Mouse (Mus musculus) cerebellum, adult 18-20 months (tissue): ENCODE results near the gene Arl14.
"Not testable (repeated sequence)": the region's sequence is repeated elsewhere in the genome, so short reads cannot be mapped to it uniquely, and the experiment has no call there.

Source experiments
- DNase-seq, 2 experiments: peaks; one replicate each; pipeline ENCODE4 v3.0.0; 2021

Arl14 gene

DNA sequence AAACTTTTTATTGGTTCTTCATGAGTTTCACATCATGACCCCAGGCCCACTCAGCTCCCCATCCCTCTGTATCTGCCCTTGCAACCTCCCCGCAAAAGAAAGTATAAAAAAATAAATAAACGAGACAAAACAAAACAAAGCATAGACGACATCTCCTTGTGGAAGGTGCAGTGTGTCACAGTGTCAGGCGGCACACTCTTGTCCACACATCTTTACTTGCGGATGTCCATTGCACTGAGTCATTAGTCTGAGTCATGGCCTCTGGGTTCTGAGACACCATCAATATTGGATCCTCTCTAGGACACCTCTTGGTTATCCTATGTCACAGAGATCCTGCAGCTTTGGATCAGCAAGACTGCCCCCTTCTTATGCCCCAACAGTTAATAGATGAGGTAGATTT lies 7.7 kb upstream of the Arl14 start:
- no peak for DNase-seq

DNA sequence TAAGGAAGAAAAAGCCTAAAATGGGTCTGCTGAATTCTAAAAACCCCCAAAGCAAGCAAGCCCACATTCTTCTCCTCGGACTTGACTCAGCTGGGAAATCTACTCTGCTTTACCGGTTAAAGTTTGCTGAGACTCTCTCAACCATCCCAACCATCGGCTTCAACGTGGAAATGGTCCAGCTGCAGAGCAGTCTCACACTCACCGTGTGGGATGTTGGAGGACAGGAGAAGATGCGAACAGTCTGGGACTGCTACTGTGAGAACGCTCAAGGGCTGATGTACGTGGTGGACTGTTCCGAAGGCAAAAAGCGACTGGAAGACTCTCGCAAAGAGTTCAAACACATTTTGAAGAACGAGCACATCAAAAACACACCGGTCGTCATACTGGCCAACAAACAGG lies 282 bp downstream of the Arl14 start:
- no peak for DNase-seq

DNA sequence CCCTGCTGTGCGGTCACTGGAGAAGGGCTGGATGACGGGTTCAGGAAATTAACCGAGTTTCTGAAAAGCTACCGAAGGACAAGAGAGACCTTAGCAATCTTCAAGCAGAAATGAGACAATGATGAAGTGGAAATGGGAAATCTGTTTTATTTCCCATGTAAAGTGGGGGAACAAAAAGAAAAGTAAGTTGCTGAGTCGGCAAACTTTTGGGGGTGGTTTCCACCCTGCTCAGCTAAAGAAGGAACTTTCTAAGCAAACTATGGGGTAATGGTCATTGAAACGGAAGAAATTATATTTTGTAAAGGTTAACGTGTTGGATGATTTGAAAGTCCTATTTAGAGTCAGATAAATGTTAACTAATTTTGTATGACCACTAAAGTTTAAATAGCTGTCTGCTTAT lies 768 bp downstream of the Arl14 start:
- DNase-seq, result no peak

DNA sequence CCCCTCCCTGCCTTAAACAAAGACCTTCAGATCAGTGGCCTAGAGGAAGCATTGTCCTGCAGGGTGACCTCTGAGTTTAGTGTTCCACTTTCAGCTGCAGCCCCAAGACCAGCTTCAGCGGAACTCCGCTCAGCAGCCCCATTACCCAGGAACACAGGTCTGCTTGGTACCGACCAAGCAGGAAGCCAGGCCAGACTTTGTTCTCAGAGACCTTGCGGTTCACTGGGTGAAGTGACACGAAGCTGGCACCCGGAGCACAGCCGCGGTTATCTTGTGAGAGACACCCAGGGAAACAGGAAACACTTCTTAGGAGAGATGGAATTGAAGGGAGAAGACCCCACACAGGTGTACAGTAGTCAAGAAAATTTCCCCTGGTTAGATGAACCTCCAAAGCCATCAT lies 1.4 kb downstream of the Arl14 start:
- no peak for DNase-seq

DNA sequence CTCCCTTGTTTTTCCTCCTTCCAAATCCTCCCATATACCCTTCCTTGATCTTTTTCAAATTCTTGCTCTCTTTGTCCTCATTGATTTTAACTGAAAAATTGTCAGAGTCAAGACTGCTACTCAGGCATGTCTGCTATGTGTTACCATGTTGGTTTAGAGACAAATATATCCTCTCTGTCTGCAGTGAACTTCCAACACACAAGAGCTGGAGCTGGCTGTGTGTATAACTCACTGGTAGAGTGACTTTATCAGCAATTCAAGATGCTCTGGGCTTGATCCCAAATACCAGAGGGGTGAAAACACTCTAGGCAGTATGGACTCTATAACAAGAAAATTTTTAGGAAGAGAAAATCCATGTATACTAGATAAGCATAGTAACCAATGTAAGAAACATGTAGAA lies 2.8 kb downstream of the Arl14 start:
- DNase-seq, result no peak

DNA sequence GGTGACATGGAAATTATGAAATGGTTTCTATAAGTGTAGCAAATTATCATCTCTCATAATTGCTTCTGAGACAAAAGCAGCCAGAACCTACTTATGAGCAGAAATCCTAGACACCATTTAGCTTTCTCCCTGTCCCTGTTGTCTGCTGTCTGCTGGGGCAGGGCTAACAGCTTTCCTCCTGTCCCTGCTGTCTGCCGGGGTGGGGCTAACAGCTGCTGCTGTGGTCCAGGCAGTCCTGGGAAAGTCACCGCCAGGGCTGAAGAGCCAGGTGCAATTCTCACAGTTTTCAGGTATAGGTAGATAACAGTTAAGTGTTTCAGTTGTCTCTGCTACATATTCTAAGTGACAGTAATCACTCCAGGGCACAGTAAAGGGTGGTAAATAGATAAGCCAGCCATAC lies 4.3 kb downstream of the Arl14 start:
- DNase-seq, result no peak

DNA sequence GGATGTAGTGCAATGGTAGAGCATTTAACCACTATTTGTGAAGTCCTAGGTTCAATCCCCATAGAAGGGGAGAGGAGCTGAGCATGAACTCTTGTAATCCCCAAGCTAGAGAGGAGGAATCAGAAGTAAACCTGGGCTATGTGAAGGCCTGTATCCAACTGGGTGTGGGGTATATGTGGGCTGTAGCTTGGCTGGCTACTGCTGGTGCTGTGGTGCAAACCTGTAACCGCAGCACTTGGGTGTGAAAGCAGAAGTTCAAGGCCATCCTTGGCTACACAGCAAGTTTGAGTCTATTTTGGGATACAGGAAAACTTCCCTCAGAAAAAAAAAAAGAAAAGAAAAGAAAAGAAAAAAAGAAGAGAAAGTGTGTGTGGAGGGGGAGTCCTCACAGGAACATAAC lies 5.8 kb downstream of the Arl14 start:
- no peak for DNase-seq

DNA sequence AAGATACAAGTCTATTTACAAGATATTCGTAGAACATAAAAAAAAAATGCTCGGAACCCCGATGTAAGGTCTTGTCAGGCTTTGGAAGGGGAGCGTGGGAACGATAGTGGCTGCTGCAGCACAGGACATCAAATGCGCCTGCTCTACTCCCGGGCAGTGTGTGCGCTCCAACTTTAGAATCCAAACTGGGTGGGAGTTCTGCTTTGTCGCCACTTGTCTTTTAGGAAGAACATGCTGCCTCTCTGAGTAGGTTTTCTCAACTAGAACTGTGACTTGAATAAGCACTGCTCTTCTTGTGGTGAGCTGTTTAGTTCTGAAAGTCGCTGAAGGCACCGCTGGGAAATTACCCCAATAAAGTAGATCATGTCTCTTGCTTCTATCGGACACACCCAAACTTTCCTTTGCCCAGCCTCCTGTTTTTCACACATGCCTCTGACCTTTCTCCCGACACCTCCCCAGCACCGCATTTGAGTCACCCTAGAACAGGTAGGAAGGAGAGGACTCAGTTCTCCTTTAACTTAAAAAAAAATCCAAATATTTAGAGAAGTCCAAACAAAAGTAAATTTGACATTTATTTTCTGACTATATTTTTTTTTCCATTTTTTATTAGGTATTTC lies 9.4 kb downstream of the Arl14 start:
- DNase-seq, result no peak

DNA sequence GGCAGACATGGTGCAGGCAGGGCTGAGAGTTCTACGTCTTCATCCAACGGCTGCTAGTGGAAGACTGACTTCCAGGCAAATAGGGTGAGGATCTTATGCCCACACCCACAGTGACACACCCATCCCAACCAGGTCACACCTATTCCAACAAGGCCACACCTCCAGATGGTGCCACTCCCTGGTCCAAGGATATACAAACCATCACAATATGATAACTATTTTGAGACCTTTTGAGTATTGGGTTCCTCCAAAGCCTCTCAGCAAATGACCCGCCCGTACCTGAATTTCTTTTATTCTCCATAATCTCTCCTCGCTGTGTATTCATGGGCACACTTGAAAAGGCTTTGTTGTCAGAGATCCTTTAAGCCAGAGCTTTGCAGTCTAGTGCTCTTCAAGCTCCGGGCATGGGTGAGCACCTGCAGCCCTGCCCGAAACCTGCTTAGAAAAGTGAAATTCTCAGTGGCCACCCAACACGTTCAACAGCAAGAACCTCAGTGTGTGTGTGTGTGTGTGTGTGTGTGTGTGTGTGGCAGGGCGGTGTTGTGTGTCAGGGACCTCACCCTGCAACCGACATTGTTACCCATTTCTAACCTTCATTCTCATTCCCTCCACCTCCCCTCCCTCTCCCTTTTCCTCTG lies 11.5 kb downstream of the Arl14 start:
- not testable (repeated sequence) for DNase-seq

DNA sequence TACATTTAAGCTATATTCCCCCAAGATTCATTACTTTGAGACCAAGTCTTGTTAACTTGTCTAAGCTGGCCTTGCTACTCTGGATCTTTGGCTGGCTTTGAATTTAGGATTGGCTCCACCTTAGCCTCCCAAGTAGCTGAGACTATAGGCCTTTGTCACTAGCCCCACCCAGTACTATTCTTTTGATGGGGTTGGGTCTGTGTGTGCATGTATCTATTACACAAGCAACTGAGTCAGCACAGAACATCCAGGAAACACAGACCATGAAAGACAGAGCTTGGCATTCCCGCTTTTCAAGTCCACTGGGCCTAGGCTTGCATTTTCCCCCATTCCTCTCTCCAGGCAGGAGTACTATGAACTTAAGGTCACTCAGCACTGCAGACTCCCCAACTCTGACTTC lies 12.3 kb downstream of the Arl14 start:
- DNase-seq, result no peak

DNA sequence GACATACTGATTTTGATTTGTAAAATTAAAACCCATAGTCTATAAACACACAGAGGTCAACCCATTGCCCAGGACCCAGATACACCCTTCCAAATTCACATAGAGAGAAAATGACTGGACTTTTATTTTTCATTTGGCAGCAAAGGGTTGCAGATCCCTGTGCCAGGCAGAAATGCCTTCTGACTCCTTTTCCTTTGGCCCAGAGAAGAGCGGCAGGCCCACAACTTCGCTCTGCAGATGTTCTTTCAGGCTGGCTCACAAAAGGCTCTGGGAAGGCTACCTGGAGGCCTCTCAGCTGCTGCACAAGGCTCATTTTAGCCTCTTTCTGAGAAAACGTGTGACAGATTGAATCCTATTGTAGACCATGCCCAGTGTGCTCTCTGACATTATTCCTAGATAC lies 13.6 kb downstream of the Arl14 start:
- no peak for DNase-seq

DNA sequence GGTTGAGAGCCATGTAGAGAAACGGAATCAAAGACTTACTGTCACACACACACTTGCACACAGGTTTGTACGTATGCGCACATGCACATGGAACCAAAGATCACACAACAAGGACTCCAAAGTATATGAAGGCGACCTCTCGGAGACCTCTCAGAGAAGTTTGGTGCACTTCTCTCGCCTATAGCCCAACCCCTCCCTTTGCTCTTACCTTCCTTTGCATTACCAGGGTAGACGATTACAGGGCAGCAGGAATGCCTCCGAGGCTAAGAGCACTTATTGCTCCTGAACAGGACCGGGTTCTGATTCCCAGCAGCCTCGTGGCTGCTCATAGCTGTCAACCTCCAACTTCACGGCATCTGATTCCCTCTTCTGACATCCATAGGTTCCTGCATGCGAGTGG lies 14.3 kb downstream of the Arl14 start:
- DNase-seq, result no peak

DNA sequence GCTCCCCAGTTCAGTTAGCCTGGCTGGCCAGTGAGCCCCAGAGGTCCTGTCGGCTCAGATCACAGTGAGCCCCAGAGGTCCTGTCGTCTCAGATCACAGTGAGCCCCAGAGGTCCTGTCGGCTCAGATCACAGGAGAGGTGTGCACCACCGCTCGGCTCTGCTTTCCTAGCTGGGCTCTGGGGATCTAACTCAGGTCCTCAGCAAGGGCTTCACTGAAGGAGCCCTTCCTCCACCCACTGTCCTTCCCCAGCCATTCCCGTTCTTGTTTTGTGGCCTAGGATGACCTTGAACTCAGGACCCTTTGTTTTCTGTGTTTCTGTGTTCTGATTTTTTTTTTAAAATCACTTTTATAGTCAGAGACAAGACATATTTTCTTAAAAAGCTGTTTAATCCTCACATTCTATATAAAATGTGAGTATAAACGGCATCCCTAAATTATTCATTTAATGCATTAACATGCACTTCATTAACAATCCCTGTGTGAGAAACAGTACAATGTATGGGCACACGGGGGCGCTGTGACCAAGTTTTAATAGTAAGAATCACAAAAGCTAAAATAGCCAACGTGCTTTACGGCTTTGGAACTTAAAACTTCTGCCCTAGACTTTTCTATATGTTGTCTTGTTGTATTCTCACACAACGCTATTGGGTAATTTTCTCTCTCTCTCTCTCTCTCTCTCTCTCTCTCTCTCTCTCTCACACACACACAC lies 16.1 kb downstream of the Arl14 start:
- peak; percentile 59 to 73 for DNase-seq

DNA sequence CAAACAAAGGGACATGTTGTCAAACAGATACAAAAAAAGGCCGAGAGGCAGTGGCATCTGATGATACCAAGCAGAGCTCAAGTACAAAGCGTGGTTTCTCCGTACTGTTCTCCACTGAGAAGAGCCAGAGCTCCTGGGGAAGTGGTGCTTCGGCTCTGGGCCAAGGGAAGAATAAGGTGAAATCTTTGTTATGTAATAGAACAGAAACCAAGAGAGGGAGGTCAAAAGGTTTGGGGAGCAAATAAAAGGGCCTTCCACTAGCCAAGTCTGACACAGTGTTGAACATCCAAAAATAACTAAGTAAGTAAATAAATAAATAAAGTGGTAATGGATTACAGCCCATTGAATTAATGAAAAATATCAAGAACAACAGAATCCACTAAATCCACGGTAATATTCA lies 17.0 kb downstream of the Arl14 start:
- DNase-seq, result no peak

DNA sequence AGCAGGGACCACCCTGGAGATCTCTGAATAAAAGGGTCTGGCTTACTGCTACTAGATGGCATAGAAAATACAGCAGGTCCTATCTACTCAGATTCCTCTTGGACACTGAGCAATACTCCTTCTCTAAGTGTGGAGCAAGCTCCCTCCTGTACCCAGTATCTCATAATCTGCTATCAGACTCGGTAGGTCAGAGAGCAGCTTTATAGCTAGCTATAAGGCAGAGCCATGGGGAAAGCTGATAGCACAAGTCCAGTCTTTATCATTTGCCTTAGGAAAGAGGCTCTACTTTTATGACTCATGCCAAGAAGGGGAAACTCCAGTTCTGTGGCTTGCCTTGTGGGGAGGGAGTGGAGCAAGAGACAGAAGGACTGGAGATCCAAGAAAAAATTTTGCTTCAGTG lies 18.8 kb downstream of the Arl14 start:
- DNase-seq, result no peak

DNA sequence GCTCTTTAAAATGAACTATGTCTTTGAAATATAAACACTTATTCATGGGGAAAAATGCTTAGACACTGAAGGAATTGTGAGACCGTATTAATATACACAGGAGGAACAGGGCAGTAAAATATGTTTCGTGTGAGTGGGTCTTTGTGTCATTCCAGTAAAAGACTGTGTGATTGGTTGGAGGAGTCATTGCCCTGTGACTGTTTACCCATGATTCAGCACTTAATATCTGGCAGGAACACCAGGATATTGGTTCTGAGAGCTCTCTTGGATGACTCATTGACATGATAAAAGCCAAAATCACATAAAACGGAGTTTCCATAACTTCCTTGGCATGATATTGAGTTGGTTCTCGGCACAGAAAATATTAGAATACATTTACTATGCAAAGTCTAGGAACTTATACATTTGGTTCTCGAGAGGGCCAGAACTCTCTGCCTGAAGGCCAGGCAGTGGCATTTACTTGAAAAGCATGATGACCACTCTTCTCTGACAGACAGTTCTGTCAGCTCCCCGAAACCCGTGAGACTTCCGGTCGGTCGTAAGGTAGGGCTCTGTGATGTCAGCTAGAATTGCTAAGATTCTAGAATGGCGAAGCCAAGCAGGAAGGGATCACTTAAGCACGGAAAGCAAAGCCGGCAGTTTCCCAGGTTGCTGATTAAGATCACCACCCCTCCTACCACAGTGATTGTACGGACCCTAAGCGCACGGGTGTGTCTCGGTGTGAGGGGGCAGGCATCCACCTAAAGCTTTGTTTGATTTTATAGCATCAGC lies 31.1 kb downstream of the Arl14 start:
- DNase-seq, result no peak

DNA sequence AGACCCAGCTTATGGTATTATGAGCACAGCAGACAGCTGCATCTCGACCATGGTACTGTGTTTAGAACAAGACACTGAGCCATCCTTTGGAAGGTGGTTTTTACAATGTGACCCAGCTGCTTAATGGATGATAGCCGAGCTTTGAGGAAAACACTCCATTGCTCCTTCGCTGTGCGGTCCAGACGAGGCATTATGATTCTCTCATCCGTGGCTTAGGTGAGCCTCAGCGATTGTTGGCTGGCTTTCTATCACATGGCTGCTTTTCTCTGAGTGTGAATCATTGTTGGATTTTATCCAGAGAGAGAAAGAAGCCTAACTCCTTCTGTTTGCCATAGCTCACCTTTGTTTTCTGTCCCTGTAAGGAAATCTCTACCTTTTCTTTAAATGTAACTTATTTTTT lies 32.5 kb downstream of the Arl14 start:
- DNase-seq, result no peak

DNA sequence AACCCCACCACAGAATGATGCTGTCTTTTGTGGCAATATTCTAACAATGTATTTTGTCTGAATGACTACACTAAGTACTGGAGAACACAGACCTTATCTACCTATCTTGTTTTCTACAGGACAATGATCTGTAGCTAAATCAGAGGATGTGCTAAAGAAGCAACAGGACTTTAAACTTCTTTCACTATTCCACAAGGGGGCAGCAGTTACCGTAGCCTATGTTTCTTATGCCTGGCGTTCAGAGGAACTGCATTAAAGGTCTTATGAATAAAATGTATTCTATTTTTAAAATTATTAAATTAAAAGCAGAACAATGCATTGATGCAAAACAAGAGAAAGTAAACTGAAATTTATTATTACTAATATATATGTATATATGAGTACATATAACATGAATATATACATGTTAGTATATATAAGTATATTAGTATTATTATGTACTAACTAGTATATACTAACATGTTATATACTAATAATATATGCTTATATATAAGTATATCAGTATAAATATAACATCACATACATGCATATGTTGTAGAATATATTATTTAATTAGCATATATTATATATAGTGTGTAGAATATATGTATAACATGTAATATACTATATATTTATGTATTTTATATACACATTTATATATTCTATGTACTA lies 35.0 kb downstream of the Arl14 start:
- peak; percentile 63 to 64 for DNase-seq

DNA sequence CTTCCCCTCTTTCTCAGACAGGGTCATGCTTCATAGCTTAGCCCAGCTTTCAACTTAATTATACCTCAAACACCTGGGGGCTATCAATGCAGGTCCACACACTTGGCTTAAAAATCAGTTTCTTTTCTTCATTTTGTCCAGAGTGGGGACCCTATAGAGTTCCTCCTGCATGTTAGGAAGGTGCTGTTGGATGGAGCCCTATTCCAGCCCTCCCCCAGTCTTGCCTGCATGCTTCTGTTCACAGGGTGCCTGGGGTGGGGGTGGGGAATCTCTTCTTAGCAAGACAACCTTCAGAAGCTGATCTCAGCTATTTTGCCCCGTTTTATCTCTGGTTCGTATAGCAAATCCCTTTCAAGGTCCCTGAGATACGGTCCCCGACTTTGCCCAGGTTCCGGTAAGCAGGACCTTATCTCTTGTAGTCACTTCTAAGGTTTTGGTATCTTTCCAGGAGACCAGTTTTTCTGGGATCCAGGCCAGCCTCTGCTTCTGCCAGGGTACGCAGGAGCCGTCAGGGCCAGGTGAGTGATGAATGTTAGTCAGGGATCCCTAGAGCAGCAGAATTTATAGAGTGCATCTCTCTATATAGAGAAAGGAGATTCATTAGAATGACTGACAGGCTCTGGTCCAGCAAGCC lies 40.9 kb downstream of the Arl14 start:
- no peak for DNase-seq

DNA sequence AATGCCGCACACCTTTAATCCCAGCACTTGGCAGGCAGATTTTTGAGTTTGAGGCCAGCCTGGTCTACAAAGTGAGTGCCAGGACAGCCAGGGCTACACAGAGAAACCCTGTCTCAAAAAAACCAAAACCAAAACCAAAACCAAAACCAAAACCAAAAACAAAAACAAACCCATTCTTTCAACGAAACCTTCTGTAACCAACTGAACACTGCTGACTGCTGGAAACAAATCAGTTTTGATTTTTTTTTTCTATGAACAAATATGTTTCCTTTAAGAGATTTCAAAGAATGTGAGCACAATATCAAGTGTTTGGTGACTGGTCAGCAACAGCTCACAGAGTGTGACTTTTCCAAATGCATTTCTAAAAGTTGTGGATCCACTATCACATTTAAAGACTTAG lies 42.1 kb downstream of the Arl14 start:
- not testable (repeated sequence) for DNase-seq

DNA sequence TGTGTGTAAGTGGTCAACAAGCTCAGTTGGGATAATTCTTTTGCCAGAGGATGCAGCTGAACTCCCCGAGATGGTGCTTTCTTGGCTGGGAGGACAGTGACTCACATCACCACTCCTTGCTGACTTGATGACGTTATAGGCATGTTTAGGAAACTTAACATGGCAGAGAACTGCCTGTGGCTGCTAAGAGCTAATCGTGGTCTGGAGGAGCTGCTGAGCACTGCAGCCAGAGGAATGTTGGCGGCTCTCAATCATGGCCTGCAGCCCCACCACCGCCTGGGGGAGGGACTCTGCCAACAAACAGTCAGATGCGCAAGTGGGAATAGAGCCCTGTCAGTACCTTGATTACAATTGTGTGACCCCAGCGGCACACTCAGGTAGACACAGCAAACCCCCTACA lies 49.6 kb downstream of the Arl14 start:
- DNase-seq, result no peak
